ENCODE assay signal across 7 mouse cellular contexts in the genomic region with DNA sequence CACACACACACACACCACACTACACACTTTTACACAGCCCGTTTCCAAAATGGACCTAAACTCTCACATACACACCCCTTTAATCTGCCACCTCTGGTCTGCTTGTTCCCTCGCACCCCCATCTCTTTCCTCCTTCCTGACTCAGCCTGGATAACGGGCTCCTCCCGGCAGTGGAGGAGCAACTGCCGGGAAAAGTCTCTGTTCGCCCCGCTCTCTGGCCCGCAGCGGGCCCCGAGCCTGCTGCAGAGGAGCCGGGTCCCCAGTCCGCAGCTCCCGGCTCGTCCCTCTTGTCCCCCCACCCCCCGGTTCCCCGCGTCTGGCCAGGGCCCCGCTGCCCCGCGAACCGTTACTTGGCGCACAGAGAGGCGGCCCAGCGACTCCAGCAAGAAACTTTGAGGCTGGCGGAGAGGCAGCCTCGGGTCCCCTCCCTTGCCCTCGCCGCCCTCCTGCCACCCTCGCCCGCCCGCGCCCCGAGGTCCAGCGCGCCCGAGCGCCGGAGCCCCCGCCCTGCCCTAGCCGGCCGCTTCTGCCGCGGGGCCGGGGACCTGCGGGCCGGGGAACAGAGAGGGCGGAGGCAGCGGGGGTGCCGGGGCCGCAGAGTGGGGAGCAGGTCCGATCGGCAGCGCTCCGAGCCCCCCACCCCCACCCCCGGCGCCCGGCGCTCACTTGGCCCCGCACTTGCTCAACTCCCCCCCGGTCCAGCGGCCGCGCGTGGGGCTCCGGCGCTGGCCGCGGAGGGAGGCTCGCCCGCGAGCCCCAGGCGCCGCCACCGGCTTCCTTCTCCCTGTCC. TPM values are rescaled to one million over a fixed set of nuclear protein-coding genes. Genes with fewer than 3 reads are reported as not detected.
DNase-seq lines count a peak whose midpoint lies in the region; ATAC-seq and TF ChIP-seq lines count a peak whose summit lies in the region.

No protein-coding gene starts in this region.

- peak overlapping the region; percentile 93 for H3K4me3 ChIP-seq in embryonic facial prominence, embryonic 11.5 days (ENCODE audit: low read depth, low read length)
- H3K4me3 ChIP-seq in heart, embryonic 16.5 days (ENCODE audit: low read length), result peak overlapping the region; percentile 66
- H3K4me3 ChIP-seq in liver, adult 2 months (ENCODE audit: insufficient read depth, low read depth, low read length), result peak overlapping the region; percentile 60
- H3K4me3 ChIP-seq in olfactory bulb, adult 2 months (ENCODE audit: insufficient read depth, low read depth, low read length), result peak overlapping the region; percentile 97

- no peaks in the 10 kb centered on the region for H3K79me2 ChIP-seq in liver, adult 2 months (ENCODE audit: control insufficient read depth, insufficient read depth, low read length)

- peak; percentile 61 for DNase-seq in A20 (ENCODE audit: low read depth, low spot score)
- DNase-seq in embryonic facial prominence, embryonic 11.5 days (ENCODE audit: low spot score), result peak; percentile 59
- DNase-seq in liver, adult 2 months (ENCODE audit: extremely low read depth, low read depth, low spot score), result no peak

- TF ChIP-seq CTCF in liver, adult 2 months (IDR thresholded peaks at IDR 0.05; ENCODE audit: low read depth, low read length), result no peak
- no peak for TF ChIP-seq CTCF in olfactory bulb, adult 2 months (IDR thresholded peaks at IDR 0.05; ENCODE audit: insufficient read depth, low read depth, low read length)

- peaks cover 2% of the 10 kb centered on the region; the same call in 1 of the 2 replicates for H3K27me3 ChIP-seq in embryonic facial prominence, embryonic 11.5 days (ENCODE audit: control insufficient read depth, insufficient read depth, low read length)
- H3K27me3 ChIP-seq in heart, embryonic 16.5 days (ENCODE audit: control insufficient read depth, insufficient read depth, low read length), result no peaks in the 10 kb centered on the region
- peaks cover 6% of the 10 kb centered on the region; the same call in 1 of the 2 replicates for H3K27me3 ChIP-seq in liver, adult 2 months (ENCODE audit: control insufficient read depth, insufficient read depth, low read length)

- no peaks in the 10 kb centered on the region for H3K36me3 ChIP-seq in embryonic facial prominence, embryonic 11.5 days (replicated peaks; ENCODE audit: control insufficient read depth, insufficient read depth, low read depth, low read length)
- H3K36me3 ChIP-seq in heart, embryonic 16.5 days (ENCODE audit: control insufficient read depth, insufficient read depth), result no peaks in the 10 kb centered on the region
- no peaks in the 10 kb centered on the region for H3K36me3 ChIP-seq in liver, adult 2 months (ENCODE audit: control insufficient read depth, insufficient read depth, low read length)

- H3K9ac ChIP-seq in embryonic facial prominence, embryonic 11.5 days (replicated peaks; ENCODE audit: low read length), result peak overlapping the region; percentile 98
- peak overlapping the region; percentile 98 for H3K9ac ChIP-seq in heart, embryonic 16.5 days (ENCODE audit: low read length)
- peak overlapping the region; percentile 67 for H3K9ac ChIP-seq in liver, adult 2 months (ENCODE audit: low read depth, low read length)

- no peak for TF ChIP-seq POLR2A in liver, adult 2 months (IDR thresholded peaks at IDR 0.05; ENCODE audit: extremely low read depth, insufficient read depth, low read length)
- no peak for TF ChIP-seq POLR2A in olfactory bulb, adult 2 months (IDR thresholded peaks at IDR 0.05; ENCODE audit: insufficient read depth, low read depth, low read length)

- H3K4me2 ChIP-seq in embryonic facial prominence, embryonic 11.5 days (ENCODE audit: low read depth, low read length), result peak overlapping the region; percentile 77
- H3K4me2 ChIP-seq in heart, embryonic 16.5 days (ENCODE audit: low read depth, low read length), result peak overlapping the region; percentile 74

- peak overlapping the region; percentile 85 for H3K27ac ChIP-seq in embryonic facial prominence, embryonic 11.5 days (replicated peaks; ENCODE audit: low read depth, low read length)
- H3K27ac ChIP-seq in heart, embryonic 16.5 days (ENCODE audit: low read length), result peak overlapping the region; percentile 94
- peak overlapping the region; percentile 88 for H3K27ac ChIP-seq in liver, adult 2 months (replicated peaks; ENCODE audit: insufficient read depth, low read depth, low read length)
- H3K27ac ChIP-seq in olfactory bulb, adult 2 months (ENCODE audit: insufficient read depth, low read depth, low read length), result peak overlapping the region; percentile 100

- under 1% methylated on average over 48 of the region's 74 CpGs for WGBS in embryonic facial prominence, embryonic 11.5 days
- 2% methylated on average over 37 of the region's 74 CpGs for WGBS in heart, embryonic 16.5 days
- WGBS in liver, adult 2 months, result under 1% methylated on average over 59 of the region's 74 CpGs
- WGBS in olfactory bulb, adult 2 months, result 1% methylated on average over 69 of the region's 74 CpGs

- peaks cover 5% of the 10 kb centered on the region; the same call in 1 of the 2 replicates for H3K4me1 ChIP-seq in embryonic facial prominence, embryonic 11.5 days (ENCODE audit: control insufficient read depth, insufficient read depth, low read length)
- peaks cover 37% of the 10 kb centered on the region for H3K4me1 ChIP-seq in heart, embryonic 16.5 days (ENCODE audit: control insufficient read depth, insufficient read depth, low read length)
- H3K4me1 ChIP-seq in liver, adult 2 months (ENCODE audit: control insufficient read depth, insufficient read depth, low read length), result no peaks in the 10 kb centered on the region; the same call in 1 of the 2 replicates
- H3K4me1 ChIP-seq in olfactory bulb, adult 2 months (ENCODE audit: control insufficient read depth, insufficient read depth, low read length), result peaks cover 8% of the 10 kb centered on the region; the same call in 1 of the 2 replicates

- H3K9me3 ChIP-seq in embryonic facial prominence, embryonic 11.5 days (replicated peaks; ENCODE audit: control insufficient read depth, low read length), result no peaks in the 10 kb centered on the region
- H3K9me3 ChIP-seq in heart, embryonic 16.5 days (replicated peaks; ENCODE audit: control insufficient read depth, low read length), result no peaks in the 10 kb centered on the region

- ATAC-seq in CD4-positive, CD25-positive, alpha-beta regulatory T cell, adult 4 months, result peak; percentile 7
- no peak for ATAC-seq in embryonic facial prominence, embryonic 11.5 days (replicated peaks; ENCODE audit: insufficient number of reproducible peaks, low FRiP score, low TSS enrichment, low read depth)
- ATAC-seq in heart, embryonic 16.5 days (replicated peaks; ENCODE audit: extremely low read depth, insufficient read depth, low FRiP score), result peak; percentile 42
- no peak for ATAC-seq in inflammation-experienced regulatory T-cells, adult 6 months

RNA-seq across cellular contexts. Expression of gene Zeb2, which starts 7.8 kb away (rescaled TPM):
- 1 to 10 TPM in 1 of 2 experiments, under 1 TPM in 1; 0.71 to 2.3 TPM for polyA plus RNA-seq in CD4-positive, CD25-positive, alpha-beta regulatory T cell, adult 4 months (2017; shearing (Covaris generic))
- polyA plus RNA-seq in embryonic facial prominence, embryonic 11.5 days (2014; fragmentation: Nextera tagmentation; extraction: Ambion mirVana), result 36.7 and 38.5 TPM in 2 replicates
- 19.9 and 25.2 TPM in 2 replicates for polyA plus RNA-seq in heart, embryonic 16.5 days (2015; fragmentation: Nextera tagmentation; extraction: Ambion mirVana)
- total RNA-seq in liver, adult 2 months (2014; rRNA removed), result 15.5 and 16.8 TPM in 2 replicates
- 1.7 and 4.9 TPM in 2 replicates for polyA plus RNA-seq in liver, adult 2 months (2012; rRNA removed)
- 125 and 1,127 TPM in 2 replicates for polyA plus RNA-seq in olfactory bulb, adult 2 months (2012; ENCODE audit: insufficient read depth, insufficient read length, low replicate concordance, missing spikeins)
- 1 to 10 TPM in 1 of 3 experiments, under 1 TPM in 2; 0.66 to 6.7 (median 0.91) TPM for polyA plus RNA-seq in inflammation-experienced regulatory T-cells, adult 6 months (2017; shearing (Covaris generic))

Comparison
In these comparisons a context has a peak if more than half of its experiments do, and no peak if none do; other contexts are left out.
1. ATAC-seq: peak in CD4-positive, CD25-positive, alpha-beta regulatory T cell, adult 4 months (single experiment) and heart, embryonic 16.5 days (single experiment); none in embryonic facial prominence, embryonic 11.5 days (single experiment) and inflammation-experienced regulatory T-cells, adult 6 months (single experiment).
2. Peak in every context shown above with its lines, with median percentiles within 50 percentile points of each other: H3K27ac ChIP-seq, H3K4me3 ChIP-seq and H3K9ac ChIP-seq.